Mouse (Mus musculus) embryo, embryonic 10.5 days (tissue): ENCODE measurements around the gene Nek5.
"Not testable (repeated sequence)": the region's sequence is repeated elsewhere in the genome, so short reads cannot be mapped to it uniquely, and the experiment has no call there.

Experiments
- DNase-seq: peaks from one replicate; pipeline ENCODE4 v3.0.0-alpha.2; 2015; ENCODE audit warnings: low spot score

Gene Nek5

GRCm38 (mm10) chr8:22124220-22125152 is at the start of gene Nek5:
Gene Nek5, minus strand, starts transcription at chr8:22125053.
- DNase-seq, result peak; percentile 85

GRCm38 (mm10) chr8:22169167-22169566 is 44.3 kb upstream of the Nek5 start:
- DNase-seq, result no peak

DNA sequence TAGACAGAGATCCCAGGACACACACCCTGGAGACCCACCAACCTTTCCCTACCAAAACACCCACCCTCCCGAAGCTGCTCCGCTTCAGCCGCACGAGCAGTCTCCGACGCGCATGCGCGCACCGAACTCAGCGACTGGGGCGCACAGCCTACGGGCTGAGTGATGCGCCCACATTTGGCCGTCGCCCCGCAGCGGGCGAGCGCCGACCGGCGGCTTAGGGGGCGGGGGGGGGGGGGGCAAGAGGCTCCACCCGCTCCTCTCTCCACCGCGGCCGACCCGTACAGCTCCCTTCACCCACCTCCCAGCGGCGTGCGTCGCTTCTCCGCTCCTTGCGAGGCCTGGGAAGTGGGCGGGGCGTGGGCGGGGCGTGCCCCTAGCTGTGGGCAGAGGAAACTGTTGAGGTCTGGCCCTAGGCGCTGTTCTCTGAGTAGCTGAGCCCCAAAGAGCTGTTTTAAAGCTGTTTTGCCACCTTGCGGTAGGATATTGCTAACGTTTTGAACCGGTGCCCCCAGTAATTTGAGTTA is 41.3 kb upstream of the Nek5 start, which contains the start of gene Nek3:
Nek3 (minus strand) TSS at position 356 of the 524 bp plus-strand sequence.
- DNase-seq, result peak; percentile 93

DNA sequence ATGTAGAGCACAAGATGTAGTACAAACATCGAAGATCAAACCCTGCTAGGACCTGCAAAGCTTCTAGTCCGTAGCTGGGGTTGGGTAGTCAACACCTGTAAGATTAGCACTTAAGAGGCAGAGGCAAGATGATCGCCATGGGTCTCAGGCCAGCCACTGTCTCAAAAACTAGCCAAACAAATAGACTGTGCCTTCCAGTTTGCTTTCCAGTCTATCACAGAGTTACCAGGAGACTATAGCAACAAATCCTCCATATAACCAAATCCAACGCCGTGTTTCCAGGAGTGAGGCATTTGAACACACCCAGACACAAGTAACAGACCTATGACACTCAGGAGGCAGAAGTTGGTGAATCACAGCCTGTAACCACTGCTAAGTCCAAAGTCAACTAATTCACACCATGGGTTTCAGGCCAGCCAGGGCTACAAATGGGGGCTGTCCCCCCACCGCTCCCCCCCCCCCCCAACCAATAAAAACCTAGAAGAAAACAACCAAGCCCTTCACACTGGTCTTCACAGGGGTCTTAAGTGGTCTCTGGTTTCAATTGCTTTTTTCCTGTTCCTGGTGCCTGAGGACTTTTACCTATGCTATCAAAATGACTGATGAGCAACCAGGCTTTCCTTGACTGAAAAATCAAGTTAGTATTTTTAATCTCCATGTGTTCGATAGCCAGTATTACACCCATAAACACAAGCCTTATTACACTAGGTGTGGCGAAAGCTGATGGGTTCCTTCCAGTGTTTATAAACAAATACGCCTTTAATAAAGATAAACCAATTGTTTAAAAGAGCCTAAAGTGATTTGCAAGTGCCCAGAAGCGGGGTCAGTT is 40.6 kb upstream of the Nek5 start:
- DNase-seq, result no peak

- no peak for DNase-seq
Measured at GRCm38 (mm10) chr8:22164431-22164830, 39.6 kb upstream of the Nek5 start.

GRCm38 (mm10) chr8:22162206-22162605 is 37.4 kb upstream of the Nek5 start:
- DNase-seq, result no peak

DNA sequence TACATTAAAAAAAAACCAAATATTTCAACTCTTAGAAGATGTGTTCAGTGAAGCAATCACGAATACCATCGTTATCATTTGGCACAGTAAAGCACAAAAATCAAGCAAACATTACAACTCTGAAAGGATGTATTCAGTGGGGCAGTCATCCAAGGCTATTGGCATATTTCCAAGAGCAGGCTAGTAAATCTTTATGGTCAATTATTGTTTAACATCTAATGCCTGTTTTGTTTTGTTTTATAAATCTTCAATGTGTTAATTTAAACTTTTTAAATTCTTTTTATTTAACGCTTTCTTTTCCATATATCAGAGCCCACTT is 25.5 kb upstream of the Nek5 start:
- no peak for DNase-seq

GRCm38 (mm10) chr8:22149643-22150344 is 24.9 kb upstream of the Nek5 start:
- no peak for DNase-seq

DNA sequence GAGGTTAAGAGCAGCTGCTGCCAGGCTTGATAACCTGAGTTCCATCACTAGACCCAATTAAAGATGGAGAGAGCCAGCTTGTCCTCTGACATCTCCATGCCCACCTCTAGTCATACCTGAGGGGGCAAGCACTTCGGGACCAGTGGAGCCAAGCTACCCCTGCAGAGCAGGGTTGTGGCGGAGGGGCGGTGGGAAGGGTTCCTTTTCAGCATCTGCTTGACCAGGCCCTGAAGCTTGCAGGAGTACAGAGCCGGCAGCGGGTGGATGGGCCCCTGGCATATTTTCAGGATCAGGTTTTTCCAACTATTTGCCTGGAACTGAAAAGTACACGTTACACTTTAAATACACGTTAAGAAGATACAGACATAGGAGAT is 23.5 kb upstream of the Nek5 start:
- no peak for DNase-seq

- no peak for DNase-seq
Measured at GRCm38 (mm10) chr8:22147706-22148366, 23.0 kb upstream of the Nek5 start.

DNA sequence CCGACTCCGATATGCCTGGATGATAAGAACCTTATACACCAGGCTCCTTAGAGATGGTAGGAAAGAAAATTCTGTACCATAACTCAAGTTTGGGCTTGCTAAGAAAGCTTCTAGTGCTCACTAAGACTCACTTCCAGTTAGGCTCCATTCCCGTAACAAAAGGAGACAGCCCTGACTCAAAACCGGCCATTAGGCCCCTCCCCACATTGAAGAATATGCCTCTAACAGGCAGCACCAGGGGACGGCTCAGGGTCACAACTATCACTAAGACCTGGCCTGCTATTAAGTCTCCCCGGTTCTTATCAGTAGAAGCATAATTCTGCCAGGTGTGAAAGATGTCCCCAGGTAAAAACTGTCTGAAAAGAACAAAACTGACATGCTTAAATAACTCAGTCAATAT is 21.0 kb upstream of the Nek5 start:
- DNase-seq, result no peak

GRCm38 (mm10) chr8:22143764-22144491 is 19.1 kb upstream of the Nek5 start:
- no peak for DNase-seq

- no peak for DNase-seq
Measured at GRCm38 (mm10) chr8:22142592-22142991, 17.7 kb upstream of the Nek5 start.

GRCm38 (mm10) chr8:22141836-22142385 is 17.1 kb upstream of the Nek5 start:
- no peak for DNase-seq

DNA sequence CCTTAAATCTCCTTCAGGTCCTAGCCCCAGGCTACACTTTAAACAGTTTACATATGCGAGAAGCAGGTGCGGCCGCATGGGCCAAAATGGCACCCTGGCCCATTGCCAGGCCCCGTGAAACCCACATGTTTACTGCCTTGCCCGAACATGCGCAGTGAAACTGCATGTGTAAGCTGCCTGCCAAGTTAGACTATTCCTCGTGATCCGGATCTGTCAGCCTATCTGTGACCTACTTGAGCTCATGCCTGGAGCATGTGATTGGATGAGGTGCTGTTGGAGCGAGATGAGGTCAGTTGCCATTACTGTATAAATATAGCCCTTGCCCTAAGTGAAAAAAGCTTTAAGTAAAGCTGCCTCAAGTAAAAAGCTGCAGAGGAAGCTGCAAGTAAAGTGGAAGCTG is 11.6 kb upstream of the Nek5 start:
- not testable (repeated sequence) for DNase-seq

DNA sequence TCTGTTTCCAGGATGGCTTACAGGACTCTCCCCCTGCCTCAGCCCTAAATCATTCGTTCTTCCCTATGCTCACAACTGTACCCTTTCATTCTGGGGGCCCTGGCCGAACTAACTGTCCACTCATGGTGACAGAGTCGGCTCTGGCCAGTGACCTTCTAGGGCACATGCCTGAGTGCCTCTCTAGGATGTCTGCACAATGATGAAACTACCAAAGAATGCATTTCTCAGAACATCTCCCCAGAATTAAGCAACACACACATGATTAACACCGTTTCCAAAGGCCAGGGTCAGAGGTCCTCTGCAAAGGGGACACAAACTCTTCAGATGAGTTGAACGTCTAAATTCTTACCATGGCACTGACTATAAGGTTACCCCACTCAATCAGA is 9.9 kb upstream of the Nek5 start:
- DNase-seq, result no peak

DNA sequence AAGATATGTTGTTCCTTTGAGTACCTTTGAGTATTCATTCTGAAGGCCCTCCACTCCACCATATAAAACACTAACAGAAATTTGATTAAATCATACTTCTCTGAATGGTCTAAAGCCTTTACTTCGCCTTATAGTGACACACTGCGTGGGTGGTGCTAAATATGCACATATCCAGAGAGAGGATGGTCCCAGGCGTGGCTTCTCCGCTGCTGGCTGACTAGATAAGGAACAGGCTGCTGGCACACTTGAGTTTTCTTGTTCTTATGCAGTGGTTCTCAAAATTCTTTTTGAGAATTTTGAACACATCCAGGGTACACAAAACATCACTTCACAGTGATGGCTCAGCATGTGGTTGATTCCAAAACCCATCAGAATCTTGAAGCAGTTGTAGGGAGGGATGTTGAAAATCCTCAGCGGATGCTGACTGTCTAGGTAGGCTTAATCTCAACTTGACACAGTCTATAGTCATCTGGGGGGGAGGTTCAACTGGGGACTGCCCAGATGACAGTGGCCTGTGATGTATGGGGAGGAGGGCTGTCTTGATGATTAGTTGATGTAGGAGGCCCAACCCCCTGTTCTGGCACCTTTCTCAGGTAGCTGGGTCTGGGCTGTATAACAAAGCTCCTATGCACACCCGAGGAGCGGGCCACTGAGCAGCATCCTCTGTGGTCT is 9.4 kb upstream of the Nek5 start:
- no peak for DNase-seq

DNA sequence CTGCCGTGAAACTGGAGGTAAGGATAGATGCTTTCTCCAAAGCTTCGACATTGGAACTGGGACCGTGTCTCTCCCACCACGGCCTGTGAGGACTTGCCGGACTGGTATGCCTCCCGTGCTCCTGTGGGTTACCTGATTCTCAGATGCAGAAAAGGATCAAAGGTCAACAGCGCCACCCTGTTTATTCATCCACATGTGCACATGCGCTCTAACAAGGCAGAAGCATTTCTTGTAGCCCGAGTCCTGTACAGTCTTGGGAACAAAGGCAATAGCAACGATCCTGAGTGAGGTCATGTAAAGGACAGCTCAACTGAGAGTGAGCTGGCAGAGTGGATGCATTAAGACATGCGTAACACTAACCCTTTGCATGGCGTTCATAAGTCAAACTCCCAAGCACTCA is 7.2 kb upstream of the Nek5 start:
- DNase-seq, result peak; percentile 4

DNA sequence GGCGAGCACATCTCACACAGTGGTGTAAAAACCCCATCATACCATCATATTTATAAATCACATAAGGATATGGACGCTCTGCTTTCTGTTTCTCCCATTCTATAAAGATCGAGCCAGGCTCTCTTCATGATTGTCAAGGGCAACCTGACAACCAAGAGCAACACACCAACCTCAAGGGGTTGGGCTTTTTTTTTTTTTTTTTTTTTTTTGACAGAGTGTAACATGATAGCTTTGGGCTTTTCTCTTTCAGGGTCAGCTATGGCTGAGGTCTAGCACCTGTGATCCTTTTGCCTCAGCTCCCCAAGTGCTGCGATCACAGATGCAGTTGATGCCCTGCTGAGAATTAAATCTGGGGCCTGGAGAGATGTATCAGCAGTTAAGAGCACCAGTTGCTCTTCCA is 17.8 kb downstream of the Nek5 start:
- DNase-seq, result no peak

GRCm38 (mm10) chr8:22091568-22091967 is 33.3 kb downstream of the Nek5 start:
- peak; percentile 51 for DNase-seq
